Mouse (Mus musculus) cerebellum, adult 11 months (tissue): ENCODE data around the gene Rasgef1c.

ENCODE experiments used
- DNase-seq: peaks from one replicate; pipeline ENCODE4 v3.0.0; 2022

Rasgef1c gene

DNA sequence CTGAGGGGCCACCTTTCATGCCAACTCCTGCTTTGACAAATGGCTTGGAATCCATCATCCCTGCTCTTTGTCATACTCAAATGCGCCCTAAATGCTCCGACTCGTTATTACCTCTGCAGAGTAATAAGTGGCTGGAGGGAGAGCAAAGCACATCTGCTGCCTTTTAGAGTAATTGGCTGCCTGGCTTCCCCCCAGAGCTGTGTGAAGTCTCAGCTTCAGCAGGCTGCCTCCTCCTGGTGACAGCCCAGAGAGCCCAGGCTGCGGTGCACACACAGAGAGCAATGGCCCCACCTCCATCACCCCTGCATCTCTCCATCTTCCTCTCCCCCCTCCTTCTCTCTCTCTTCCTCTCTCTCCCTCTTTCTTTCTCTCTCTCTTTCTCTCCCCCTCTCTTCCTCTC lies 25.5 kb downstream of the Rasgef1c start:
- no peak for DNase-seq

DNA sequence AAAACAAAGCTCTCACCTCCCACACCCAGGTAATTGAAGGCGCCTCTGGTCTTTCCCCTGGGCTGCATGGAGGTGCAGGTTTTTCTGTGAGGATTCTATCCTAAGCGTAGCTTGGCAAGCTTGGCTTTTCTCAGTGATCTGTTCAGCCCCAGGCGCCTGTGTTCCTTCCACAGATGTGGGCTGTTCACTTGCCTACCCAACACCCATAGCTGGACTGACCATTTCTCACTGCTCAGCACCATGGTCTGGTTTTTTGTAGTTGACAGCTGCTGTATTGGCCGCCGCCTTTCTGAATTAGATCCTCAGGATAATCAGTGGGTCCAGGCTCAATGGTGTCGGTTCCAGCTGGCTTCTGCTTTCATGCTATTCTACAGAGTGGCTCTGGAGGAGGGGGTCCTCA lies 26.0 kb downstream of the Rasgef1c start:
- no peak for DNase-seq

GRCm38 (mm10) chr11:49931037-49931625 lies 29.5 kb downstream of the Rasgef1c start:
- DNase-seq: no peak

- DNase-seq: no peak
These were observed 30.2 kb downstream of the Rasgef1c start for GRCm38 (mm10) chr11:49931853-49932252.

DNA sequence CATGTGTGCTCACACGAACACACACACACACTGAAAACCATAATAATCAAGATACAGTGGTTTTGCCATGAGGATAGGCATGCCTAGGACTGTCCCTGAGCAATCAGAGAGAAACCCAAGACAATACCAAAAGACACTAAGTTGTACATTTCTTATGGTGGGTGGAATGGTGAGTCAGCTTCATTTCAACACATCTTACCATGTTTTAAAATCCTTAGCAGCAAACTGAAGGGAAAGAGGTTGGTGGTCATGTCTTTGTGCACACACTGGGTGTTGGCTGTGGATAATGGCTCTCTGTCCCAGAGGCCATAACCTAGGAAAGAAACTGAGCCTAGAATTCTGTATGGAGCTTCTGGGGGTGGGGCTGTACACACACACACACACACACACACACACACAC lies 32.2 kb downstream of the Rasgef1c start:
- no peak for DNase-seq

DNA sequence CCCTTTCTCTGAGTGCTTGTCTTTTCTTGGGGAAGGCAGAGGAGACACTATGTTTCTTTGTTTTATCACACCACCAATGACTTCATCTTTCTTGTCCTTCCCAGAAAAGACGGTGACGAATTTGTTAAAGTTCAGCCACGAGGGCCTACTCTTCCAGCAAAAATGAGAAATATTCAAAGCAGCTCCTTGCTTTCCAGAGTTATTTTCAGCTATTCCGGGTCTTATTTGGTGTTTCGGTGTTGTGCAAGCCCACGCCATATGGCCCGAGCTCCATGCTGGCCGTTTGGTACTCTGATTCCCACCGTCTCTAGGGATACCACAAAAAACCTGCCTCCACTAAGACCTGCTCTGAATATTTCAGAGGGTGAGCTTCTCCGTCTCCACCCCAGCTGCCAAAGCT lies 32.7 kb downstream of the Rasgef1c start:
- DNase-seq: peak; percentile 35

DNA sequence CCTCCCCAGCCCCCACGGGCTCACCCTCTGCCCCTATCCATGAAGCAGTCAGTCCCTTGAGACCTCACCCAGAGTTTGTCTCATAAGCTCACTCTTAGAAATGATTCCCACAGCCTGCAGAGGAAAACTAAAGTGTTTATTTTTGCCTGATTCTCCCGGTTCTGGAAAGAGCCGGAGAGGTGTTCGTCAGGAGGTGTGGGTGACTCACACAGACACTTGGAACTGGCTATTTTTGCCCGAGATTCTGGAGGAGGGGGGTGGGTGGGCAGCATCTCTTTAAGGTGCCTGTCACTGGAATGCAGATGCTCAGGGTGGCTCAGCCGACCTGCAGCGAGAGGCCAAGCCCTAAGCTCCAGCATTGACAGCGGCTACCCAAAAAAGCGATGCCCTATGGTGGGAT lies 34.8 kb downstream of the Rasgef1c start:
- no peak for DNase-seq

DNA sequence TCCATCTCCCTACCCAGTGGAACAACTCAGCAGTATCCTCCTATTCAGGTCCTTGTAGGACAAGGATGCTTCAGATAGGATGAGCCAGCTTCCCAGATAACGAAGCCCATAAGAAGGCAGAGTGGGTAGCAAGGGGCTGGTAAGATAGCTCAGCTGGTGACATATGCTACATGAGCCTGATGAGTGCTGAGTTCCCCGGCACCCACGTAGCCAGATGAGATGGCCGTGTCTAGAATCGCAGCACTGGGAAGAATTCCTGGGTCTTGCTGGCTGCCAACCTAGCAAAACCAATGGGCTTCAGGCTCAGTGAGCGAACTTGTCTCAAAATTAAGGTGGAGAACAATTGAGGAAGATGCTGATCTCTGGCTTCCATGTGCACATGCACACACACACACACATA lies 36.1 kb downstream of the Rasgef1c start:
- no peak for DNase-seq

DNA sequence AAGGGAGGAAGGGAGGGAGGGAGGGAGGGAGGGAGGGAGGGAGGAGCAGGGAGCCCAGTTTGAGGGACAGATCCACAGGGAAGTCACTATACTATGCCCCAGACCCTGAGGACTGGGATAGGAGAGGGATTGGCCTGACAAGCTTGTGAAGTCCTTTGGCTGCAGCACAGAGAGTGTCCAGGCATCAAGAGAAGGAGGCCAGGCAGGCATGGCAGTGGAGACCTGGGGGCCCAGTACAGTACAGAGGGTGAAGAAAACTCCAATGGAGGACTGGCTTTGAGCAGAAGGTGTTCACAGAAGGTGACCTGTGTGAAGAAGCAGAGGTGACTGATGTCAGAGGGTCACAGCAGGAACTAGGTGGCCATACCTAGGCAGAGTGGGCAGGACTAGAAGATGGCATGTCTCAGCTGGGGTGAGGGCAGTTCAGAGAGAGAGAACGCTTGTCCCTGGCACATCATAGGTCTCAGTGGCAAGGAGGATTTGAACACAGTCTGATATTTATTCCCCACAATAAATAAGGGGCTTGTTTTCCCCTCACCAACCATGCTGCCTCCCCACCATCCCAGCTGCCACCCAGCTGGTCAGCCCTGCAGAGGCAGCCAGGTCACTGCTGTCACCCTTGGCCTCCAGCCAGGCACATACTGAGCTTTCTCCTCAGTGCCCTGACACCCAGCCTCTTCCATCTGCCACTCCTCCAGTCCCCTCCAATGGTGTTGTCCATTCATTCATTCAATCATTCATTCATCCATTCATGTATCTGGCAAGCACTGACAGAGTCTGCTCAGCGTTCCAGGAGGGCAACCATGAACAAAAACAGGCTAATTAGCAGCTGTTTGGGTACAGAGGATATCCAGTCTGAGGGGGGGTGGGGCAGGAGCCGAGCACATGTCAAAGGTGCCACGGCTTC lies 36.9 kb downstream of the Rasgef1c start:
- DNase-seq: peak; percentile 77

- no peak for DNase-seq
These were observed 41.2 kb downstream of the Rasgef1c start for GRCm38 (mm10) chr11:49942841-49943240.

- DNase-seq: no peak
These were observed 42.3 kb downstream of the Rasgef1c start for GRCm38 (mm10) chr11:49943901-49944300.

DNA sequence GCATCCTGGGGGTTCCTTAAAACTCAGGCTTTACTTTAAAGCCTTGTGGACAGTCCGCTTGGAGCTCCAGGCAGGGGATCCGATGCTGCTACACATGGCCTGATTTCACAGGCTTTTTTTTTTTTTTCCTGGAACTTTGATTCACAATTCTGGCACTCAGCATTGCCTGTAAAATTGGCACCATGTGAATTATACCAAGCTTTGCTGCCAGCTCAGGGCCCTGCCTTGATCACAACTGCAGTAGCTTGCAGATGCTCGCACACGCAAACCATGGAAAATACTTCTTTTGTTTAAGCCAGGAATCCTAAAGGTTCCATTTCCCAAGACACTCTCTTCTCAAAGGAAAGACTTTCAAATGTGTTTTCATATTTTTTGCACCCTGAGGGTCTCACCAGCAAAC lies 44.1 kb downstream of the Rasgef1c start:
- DNase-seq: no peak

DNA sequence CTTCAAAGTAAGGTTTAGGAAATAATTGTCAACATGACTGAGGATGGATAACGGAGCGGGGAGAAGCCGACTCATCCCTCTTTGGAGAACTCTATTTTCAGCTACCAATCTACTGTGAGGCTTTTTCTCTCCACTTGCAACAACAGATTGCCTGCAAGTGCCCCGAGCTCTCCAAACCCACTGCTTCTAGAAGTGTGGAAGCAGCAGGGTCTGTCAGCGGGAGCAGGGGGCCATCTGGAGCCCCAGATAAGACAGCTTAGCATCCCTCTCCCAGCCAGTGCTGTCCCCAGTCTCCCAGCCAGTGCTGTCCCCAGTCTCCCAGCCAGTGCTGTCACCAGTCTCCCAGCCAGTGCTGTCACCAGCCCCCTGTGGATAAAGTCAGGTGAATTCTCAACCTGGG lies 48.2 kb downstream of the Rasgef1c start:
- peak; percentile 47 for DNase-seq

GRCm38 (mm10) chr11:49953616-49954015 lies 52.0 kb downstream of the Rasgef1c start:
- DNase-seq: no peak

GRCm38 (mm10) chr11:49955577-49956261 lies 54.1 kb downstream of the Rasgef1c start:
- DNase-seq: peak; percentile 75

DNA sequence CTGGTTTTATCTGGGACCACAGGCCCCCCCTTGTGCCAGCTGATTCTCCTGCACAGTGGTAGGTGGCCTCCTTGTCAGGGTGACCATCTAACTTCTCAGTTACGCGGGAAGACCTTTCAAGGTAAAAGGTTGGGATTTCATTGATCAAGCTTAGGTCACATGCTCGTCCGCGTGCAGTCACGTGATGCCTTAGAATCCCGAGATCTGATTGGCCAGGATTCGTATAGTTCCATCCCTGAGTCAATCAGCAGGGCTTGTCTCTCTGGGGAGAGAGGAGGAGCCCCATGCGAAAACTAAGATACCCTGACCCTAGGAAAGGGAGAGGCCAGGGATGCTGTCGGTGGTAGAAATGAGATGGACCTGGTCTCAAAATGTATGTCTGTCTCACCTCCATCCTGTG lies 56.4 kb downstream of the Rasgef1c start:
- no peak for DNase-seq

- DNase-seq: peak; percentile 40
These were observed 59.6 kb downstream of the Rasgef1c start for GRCm38 (mm10) chr11:49961098-49961740.

GRCm38 (mm10) chr11:49965320-49965719 lies 63.7 kb downstream of the Rasgef1c start:
- no peak for DNase-seq

DNA sequence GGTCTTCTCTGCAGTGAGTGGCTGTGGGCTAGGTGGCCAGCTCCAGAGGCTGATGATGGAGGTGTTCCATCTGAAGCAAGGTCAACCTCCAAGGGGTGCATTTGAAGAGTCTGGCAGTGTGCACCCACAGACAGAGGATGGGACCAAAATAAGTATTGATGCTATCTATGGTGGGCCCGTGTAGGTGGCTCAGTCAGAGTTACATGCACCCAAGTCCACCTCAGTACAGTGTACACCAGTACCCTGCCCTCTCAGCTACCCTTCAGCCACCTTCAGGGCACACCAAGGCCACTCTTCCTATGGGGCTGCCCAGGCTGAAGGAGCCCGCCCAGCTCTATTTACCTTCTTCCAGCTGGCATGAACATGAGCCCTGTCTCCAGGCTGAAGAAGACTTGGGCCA lies 68.1 kb downstream of the Rasgef1c start:
- no peak for DNase-seq

DNA sequence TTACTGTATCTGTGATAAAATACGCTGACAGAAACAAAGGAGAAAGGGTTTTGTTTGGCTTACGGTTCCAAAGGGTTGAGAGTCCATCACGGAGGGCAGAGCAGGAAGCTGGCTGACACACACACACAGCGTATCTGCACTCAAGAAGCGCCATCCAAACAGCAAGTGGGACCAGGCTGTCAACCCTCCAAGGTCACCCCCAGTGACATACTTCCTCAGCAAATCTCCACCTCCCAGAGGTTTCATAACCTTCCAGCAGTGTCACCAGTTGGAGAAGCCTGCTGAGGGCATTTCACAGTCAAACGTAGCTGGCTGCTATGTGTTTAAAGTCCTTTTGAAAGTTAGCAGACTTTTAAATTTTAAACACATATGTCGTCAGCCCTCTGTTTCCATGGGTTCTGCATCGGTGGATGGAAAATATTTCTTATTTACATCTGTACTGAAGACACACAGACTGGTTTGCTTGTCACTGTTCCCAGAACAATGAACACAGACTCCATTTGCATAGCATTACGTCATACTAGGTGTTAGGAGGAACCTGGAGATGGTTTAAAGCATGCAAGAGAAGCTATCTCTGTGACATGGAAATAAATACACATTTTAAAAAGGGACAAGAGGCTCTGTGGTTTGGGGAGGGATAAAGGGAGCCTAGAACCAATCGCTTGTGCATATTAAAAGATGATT lies 72.2 kb downstream of the Rasgef1c start:
- DNase-seq: no peak

DNA sequence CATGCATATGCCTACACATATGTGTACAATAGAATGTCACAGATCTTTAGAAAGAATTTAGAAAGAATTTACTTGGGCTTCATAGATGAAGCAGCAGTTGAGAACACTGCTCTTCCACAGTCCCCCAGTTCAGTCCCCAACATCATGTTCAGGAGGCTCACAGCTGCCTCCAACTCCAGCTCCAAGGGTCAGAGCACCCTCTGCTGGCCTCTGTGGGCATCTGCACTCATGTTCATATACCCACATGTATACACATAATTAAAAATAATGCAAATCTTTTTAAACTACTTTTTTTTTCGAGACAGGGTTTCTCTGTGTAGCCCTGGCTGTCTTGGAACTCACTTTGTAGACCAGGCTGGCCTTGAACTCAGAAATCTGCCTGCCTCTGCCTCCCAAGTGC lies 73.0 kb downstream of the Rasgef1c start:
- DNase-seq: no peak

- DNase-seq: no peak
These were observed 76.4 kb downstream of the Rasgef1c start for GRCm38 (mm10) chr11:49977963-49978568.
